Mouse (Mus musculus) lung, embryonic 15.5 days (tissue): ENCODE measurements around the gene Adarb2. TPM values are rescaled to one million over a fixed set of nuclear protein-coding genes. Genes with fewer than 3 reads are reported as not detected.

Experiments
- ATAC-seq: fragments of 200-750 bp; cut with Nextera tagmentation; 2 replicates; pipeline ENCODE4 v1.8.0; 2017; ENCODE audit warnings: moderate number of reproducible peaks, borderline replicate concordance; ENCODE audit not compliant: low FRiP score, low TSS enrichment; ENCODE audit errors: extremely low read depth
- H3K27ac ChIP-seq: fragments of 300-500 bp; sonication (generic); 2 replicates; pipeline ENCODE4 v1.5.1; 2015; ENCODE audit warnings: moderate library complexity, mild to moderate bottlenecking, inconsistent platforms
- H3K27me3 ChIP-seq: fragments of 300-500 bp; sonication (generic); 2 replicates; pipeline ENCODE4 v1.6.1; 2015; ENCODE audit warnings: inconsistent platforms
- H3K36me3 ChIP-seq: fragments of 300-500 bp; sonication (generic); 2 replicates; pipeline ENCODE4 v1.6.1; 2015; ENCODE audit warnings: inconsistent platforms
- H3K4me1 ChIP-seq: fragments of 300-500 bp; sonication (generic); 2 replicates; pipeline ENCODE4 v1.6.1; 2015; ENCODE audit warnings: inconsistent platforms
- H3K4me2 ChIP-seq: fragments of 300-500 bp; sonication (generic); 2 replicates; pipeline ENCODE4 v1.6.1; 2015; ENCODE audit warnings: inconsistent platforms, mild to moderate bottlenecking, moderate library complexity
- H3K4me3 ChIP-seq: fragments of 300-500 bp; sonication (generic); 2 replicates; pipeline ENCODE4 v1.5.1; 2015; ENCODE audit warnings: mild to moderate bottlenecking, inconsistent platforms
- H3K9ac ChIP-seq: fragments of 300-500 bp; sonication (generic); 2 replicates; pipeline ENCODE4 v1.6.1; 2015; ENCODE audit warnings: inconsistent platforms
- H3K9me3 ChIP-seq: fragments of 300-500 bp; sonication (generic); 2 replicates; pipeline ENCODE4 v1.6.1; 2016; ENCODE audit warnings: inconsistent platforms
- WGBS: fragments of 180-500 bp; shearing (Covaris S2); methylation state at CpG from one replicate; pipeline ENCODE4 v1.1.7; 2015; 5-methylcytosine and 5-hydroxymethylcytosine counted together
- polyA plus RNA-seq: library from polyadenylated mRNA; unstranded; fragments of >200 nt; fragmentation: Nextera tagmentation; extraction: Ambion mirVana; gene quantifications from 2 replicates; pipeline ENCODE4 v1.2.1, GENCODE M21; 2015

Adarb2 gene
- polyA plus RNA-seq, 1 experiment from 2014 or later, result 0.32 TPM

GRCm38 (mm10) chr13:8400265-8401041 is 197.8 kb downstream of the Adarb2 start:
- H3K4me2 ChIP-seq, result no peak overlapping the region
- H3K27me3 ChIP-seq, result no peaks in the 10 kb centered on the region
- 75% methylated on average over 4 of the region's 4 CpGs for WGBS
- no peaks in the 10 kb centered on the region for H3K9me3 ChIP-seq
- no peak overlapping the region for H3K27ac ChIP-seq
- no peaks in the 10 kb centered on the region for H3K4me1 ChIP-seq
- H3K9ac ChIP-seq, result no peak overlapping the region
- ATAC-seq, result no peak
- no peaks in the 10 kb centered on the region for H3K36me3 ChIP-seq
- no peak overlapping the region for H3K4me3 ChIP-seq

GRCm38 (mm10) chr13:8402324-8402873 is 199.7 kb downstream of the Adarb2 start:
- Histone ChIP-seq H3K27ac (no peak overlapping the region), H3K4me1 (no peaks in the 10 kb centered on the region), H3K4me3 (no peak overlapping the region), H3K36me3 (no peaks in the 10 kb centered on the region), H3K9me3 (no peaks in the 10 kb centered on the region), H3K27me3 (no peaks in the 10 kb centered on the region), H3K9ac (no peak overlapping the region), H3K4me2 (no peak overlapping the region)
- WGBS, result 65% methylated on average over 3 of the region's 3 CpGs
- ATAC-seq, result no peak

GRCm38 (mm10) chr13:8406020-8406419 is 203.4 kb downstream of the Adarb2 start:
- Histone ChIP-seq H3K27ac (no peak overlapping the region), H3K9ac (no peak overlapping the region), H3K9me3 (no peaks in the 10 kb centered on the region), H3K36me3 (no peaks in the 10 kb centered on the region), H3K4me1 (no peaks in the 10 kb centered on the region), H3K27me3 (no peaks in the 10 kb centered on the region), H3K4me2 (no peak overlapping the region), H3K4me3 (no peak overlapping the region)
- 34% methylated on average over 6 of the region's 6 CpGs for WGBS
- no peak for ATAC-seq

- H3K4me3 ChIP-seq, result no peak overlapping the region
- ATAC-seq, result no peak
- H3K27me3 ChIP-seq, result no peaks in the 10 kb centered on the region
- H3K36me3 ChIP-seq, result no peaks in the 10 kb centered on the region
- no peak overlapping the region for H3K4me2 ChIP-seq
- H3K9me3 ChIP-seq, result no peaks in the 10 kb centered on the region
- H3K4me1 ChIP-seq, result no peaks in the 10 kb centered on the region
- H3K27ac ChIP-seq, result no peak overlapping the region
- 74% methylated on average over 5 of the region's 5 CpGs for WGBS
- no peak overlapping the region for H3K9ac ChIP-seq
Observed at GRCm38 (mm10) chr13:8410353-8411318, 208.0 kb downstream of the Adarb2 start.

- Histone ChIP-seq H3K4me3 (no peak overlapping the region), H3K4me1 (no peaks in the 10 kb centered on the region), H3K4me2 (no peak overlapping the region), H3K9ac (no peak overlapping the region), H3K9me3 (no peaks in the 10 kb centered on the region), H3K27me3 (no peaks in the 10 kb centered on the region), H3K36me3 (no peaks in the 10 kb centered on the region), H3K27ac (no peak overlapping the region)
- ATAC-seq, result no peak
- 84% methylated on average over 15 of the region's 15 CpGs for WGBS
Observed at GRCm38 (mm10) chr13:8424019-8424719, 221.5 kb downstream of the Adarb2 start.

- Histone ChIP-seq H3K4me2 (no peak overlapping the region), H3K27ac (no peak overlapping the region), H3K36me3 (no peaks in the 10 kb centered on the region), H3K27me3 (no peaks in the 10 kb centered on the region), H3K9me3 (no peaks in the 10 kb centered on the region), H3K4me1 (no peaks in the 10 kb centered on the region), H3K9ac (no peak overlapping the region), H3K4me3 (no peak overlapping the region)
- WGBS, result 88% methylated on average over 4 of the region's 4 CpGs
- no peak for ATAC-seq
Observed at GRCm38 (mm10) chr13:8439188-8439835, 236.6 kb downstream of the Adarb2 start.

GRCm38 (mm10) chr13:8445415-8445814 is 242.7 kb downstream of the Adarb2 start:
- Histone ChIP-seq H3K4me2 (no peak overlapping the region), H3K9ac (no peak overlapping the region), H3K9me3 (no peaks in the 10 kb centered on the region), H3K36me3 (no peaks in the 10 kb centered on the region), H3K4me3 (no peak overlapping the region), H3K4me1 (no peaks in the 10 kb centered on the region), H3K27ac (no peak overlapping the region), H3K27me3 (no peaks in the 10 kb centered on the region)
- no peak for ATAC-seq
- 62% methylated on average over 2 of the region's 2 CpGs for WGBS

- Histone ChIP-seq H3K9me3 (no peaks in the 10 kb centered on the region), H3K36me3 (no peaks in the 10 kb centered on the region), H3K27ac (no peak overlapping the region), H3K4me3 (no peak overlapping the region), H3K4me1 (no peaks in the 10 kb centered on the region), H3K27me3 (no peaks in the 10 kb centered on the region), H3K4me2 (no peak overlapping the region), H3K9ac (no peak overlapping the region)
- 62% methylated on average over 8 of the region's 8 CpGs for WGBS
- ATAC-seq, result no peak
Observed at GRCm38 (mm10) chr13:8448192-8448879, 245.7 kb downstream of the Adarb2 start.

- H3K36me3 ChIP-seq, result no peaks in the 10 kb centered on the region
- ATAC-seq, result no peak
- H3K4me3 ChIP-seq, result no peak overlapping the region
- no peak overlapping the region for H3K27ac ChIP-seq
- H3K4me2 ChIP-seq, result no peak overlapping the region
- H3K9me3 ChIP-seq, result no peaks in the 10 kb centered on the region
- no peak overlapping the region for H3K9ac ChIP-seq
- H3K4me1 ChIP-seq, result no peaks in the 10 kb centered on the region
- no peaks in the 10 kb centered on the region for H3K27me3 ChIP-seq
- 82% methylated on average over 4 of the region's 4 CpGs for WGBS
Observed at GRCm38 (mm10) chr13:8451581-8451980, 248.9 kb downstream of the Adarb2 start.

GRCm38 (mm10) chr13:8456886-8457285 is 254.2 kb downstream of the Adarb2 start:
- Histone ChIP-seq H3K27ac (no peak overlapping the region), H3K4me2 (no peak overlapping the region), H3K9ac (no peak overlapping the region), H3K27me3 (no peaks in the 10 kb centered on the region), H3K36me3 (no peaks in the 10 kb centered on the region), H3K4me3 (no peak overlapping the region), H3K4me1 (no peaks in the 10 kb centered on the region), H3K9me3 (no peaks in the 10 kb centered on the region)
- no peak for ATAC-seq
- WGBS, result 48% methylated on average over 3 of the region's 3 CpGs

GRCm38 (mm10) chr13:8457831-8458230 is 255.2 kb downstream of the Adarb2 start:
- H3K9ac ChIP-seq, result no peak overlapping the region
- no peaks in the 10 kb centered on the region for H3K27me3 ChIP-seq
- ATAC-seq, result no peak
- H3K4me2 ChIP-seq, result no peak overlapping the region
- WGBS, result 77% methylated on average over 3 of the region's 3 CpGs
- H3K36me3 ChIP-seq, result no peaks in the 10 kb centered on the region
- H3K4me1 ChIP-seq, result no peaks in the 10 kb centered on the region
- H3K27ac ChIP-seq, result no peak overlapping the region
- no peaks in the 10 kb centered on the region for H3K9me3 ChIP-seq
- no peak overlapping the region for H3K4me3 ChIP-seq
